Mouse (Mus musculus) layer of hippocampus, adult 18-20 months (tissue): ENCODE results near the gene Arcn1. TPM values are rescaled to one million over a fixed set of nuclear protein-coding genes. Genes with fewer than 3 reads are reported as not detected.

ENCODE experiments used
- DNase-seq, 2 experiments: peaks; one replicate each; pipeline ENCODE4 v3.0.0; 2022; ENCODE audit warnings: low spot score in 2 of 2
- total RNA-seq, 2 experiments: library from RNA; stranded (reverse); gene quantifications; 2 replicates each; pipeline ENCODE4 v1.2.3; 2021

The Arcn1 gene
- total RNA-seq, 2 experiments from 2014 or later: 97.1 to 103 TPM

DNA sequence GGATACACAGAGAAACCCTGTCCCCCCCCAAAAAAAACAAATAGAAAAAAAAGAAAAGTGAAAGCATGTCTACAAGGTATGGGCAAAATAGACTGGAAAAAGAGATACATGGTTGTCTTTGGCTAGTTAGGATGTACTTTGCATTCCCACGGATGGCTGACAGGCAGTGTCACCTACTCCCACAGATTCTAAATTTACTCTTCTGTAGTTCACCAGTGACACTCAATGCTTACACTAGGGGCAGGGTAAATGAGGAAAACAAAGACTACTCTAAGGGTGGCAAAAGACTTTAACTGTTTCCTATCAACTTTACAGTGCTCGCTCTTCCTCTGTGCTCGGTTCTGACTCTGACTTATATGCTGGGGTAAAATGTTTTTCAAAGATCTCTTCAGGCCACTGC lies 21.0 kb downstream of the Arcn1 start:
- no peak for DNase-seq

DNA sequence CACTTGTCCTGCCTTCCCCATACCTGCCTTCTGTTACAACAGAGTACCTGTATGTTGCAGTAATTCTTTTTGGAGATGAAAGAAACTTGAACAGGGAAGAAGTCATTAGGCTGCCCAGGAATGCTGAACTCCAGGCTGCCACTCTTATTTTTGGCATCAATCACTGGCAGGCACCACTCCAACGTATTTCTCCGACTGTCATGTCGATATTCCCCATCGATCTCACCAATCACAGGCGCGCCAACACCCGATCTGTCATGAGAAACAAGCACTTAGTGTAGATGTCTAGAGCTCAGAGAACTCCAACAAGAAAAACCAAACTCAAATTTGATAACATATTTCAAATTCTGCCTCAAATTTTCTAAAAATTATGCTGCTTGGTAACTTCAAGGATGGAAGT lies 22.3 kb downstream of the Arcn1 start:
- DNase-seq: no peak

DNA sequence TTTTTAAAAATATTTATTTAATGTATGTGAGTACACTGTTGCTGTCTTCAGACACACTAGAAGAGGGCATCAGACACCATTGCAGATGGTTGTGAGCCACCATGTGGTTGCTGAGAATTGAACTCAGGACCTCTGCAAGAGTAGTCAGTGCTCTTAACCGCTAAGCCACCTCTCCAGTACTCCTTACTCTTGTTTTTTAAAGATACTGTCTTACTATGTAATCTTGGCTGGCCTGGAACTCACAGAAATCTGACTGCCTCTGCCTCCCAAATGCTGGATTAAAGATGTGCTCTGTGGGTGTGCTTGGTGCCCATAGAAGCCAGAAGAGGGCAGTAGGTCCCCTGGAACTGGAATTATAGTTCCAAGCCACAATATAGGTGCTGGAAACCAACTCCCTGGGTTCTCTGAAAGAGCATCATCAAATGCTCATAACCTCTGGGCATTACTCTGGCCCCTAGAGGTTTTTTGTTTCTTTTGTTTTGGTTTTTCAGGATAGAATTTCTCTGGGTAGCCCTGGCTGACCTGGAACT lies 26.9 kb downstream of the Arcn1 start:
- DNase-seq: no peak

DNA sequence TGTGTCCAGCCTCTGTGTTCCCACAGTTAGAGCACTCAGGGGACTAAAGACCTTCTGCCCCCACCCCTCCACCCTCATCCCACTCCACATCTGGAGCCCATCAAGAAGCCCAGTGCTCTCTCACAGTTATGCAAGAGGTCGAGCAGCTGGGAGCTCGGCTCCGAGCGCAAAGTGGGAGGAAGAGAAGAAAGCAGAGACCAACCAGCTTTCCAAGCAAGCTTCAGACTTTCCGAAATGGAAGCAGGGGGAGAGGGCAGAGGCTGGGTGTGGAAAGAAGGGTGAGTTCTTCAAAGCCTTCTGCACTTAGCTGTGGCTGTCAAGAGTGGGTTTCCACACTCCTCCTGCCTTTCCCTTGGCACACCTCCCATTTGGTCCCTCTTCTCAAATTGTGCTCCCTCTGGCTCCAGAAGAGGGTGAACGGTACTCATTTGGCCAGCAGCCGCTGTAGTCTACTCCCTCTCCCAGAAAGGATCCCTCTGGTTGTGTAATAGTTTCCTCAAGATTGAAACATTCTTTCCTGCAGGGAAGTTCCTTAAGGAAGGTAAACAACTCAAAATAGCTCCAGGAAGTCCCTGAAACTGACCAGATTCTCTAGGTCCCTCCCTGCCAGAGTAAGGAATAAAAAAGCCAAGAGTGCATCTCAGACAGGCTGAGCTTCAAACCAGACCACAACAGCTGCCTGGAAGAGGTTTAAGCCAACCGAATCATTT lies 30.2 kb downstream of the Arcn1 start:
- no peak for DNase-seq

DNA sequence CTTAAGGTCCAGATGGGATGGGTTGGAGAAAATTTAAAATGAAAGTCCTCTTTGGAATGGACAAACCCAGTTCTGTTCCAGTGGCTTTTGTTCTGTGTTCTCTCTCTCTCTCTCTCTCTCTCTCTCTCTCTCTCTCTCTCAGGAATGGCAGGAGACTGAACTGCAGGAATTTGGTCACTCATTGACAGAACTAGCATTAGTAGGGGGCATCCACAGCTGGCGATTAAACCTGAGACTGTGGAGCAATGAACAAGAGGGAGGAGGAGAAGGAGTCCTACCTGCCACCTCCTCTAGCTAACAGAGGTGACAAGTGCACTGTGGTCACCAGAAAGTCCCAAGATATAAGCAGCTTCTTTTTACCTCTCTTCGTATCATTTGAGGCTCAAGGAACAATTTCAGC lies 31.3 kb downstream of the Arcn1 start:
- no peak for DNase-seq

DNA sequence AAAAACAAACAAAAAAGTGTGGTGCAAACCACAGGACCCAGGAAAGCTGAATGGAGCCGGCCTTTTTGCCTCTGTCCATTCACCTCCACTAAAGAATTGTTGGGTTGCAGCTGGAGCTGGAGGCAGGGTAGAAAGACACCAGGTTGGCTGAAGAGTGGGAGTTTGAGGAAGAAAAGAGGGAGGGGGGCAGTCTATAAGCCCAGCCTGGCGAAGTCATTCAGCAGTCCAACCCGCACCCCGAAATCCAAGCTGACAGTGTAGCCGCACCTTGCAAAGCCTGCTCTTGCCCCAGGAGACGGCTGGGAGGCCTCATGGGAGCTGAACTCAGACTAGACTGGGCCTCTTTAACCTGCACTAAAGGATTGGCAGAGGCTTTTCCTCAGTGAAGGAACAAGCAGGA lies 31.8 kb downstream of the Arcn1 start:
- no peak for DNase-seq

DNA sequence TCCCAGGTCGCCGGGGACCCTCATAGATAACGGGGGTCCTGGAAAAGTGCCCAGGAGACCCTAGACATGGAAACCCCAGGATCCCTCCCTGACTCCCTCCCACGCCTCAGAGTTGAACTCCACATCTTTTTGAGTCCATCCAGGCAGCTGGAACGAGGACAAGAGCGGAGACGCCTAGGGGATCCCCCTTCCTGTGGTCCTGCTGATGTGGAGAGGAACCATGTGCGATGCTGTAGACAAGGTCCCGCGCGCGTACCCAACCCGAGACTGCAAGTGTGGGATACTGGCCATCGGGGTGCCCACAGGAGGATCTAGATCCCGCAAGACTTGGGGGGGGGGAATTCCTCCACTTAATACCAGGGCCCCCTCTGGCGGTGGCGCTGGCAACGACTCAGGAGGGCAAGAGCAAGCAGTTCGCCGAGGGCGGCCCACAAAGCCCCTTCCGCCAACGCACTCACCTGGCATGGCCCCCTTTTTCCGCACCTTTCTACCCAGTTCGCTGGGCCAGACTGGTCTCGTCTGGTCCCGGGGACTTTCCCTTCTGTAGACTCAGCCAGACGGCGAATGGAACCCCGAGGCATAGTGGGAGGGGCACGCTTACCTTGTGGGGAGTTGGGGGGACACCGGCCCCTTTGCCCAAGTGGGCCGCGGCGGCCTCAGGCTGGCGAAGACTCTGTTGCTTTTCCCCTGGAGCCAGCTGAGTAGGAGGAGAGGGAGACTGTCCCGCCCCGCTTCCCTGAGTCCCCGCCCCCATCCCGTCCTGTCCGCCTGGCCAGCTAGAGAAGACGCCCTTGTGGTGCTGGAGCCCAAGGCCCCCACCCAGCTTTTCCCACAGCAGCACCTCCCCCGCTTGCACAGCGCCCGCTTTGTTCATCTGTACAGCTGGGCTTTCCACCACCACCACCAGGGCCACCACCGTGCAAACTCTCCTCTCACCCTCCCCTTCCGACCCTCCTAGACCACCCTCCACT lies 32.8 kb downstream of the Arcn1 start, which contains the start of gene Phldb1:
Phldb1 (minus strand) TSS at position 675 of the 971 bp plus-strand sequence.
- DNase-seq: peak in 1 of 2 experiments; percentile 62

DNA sequence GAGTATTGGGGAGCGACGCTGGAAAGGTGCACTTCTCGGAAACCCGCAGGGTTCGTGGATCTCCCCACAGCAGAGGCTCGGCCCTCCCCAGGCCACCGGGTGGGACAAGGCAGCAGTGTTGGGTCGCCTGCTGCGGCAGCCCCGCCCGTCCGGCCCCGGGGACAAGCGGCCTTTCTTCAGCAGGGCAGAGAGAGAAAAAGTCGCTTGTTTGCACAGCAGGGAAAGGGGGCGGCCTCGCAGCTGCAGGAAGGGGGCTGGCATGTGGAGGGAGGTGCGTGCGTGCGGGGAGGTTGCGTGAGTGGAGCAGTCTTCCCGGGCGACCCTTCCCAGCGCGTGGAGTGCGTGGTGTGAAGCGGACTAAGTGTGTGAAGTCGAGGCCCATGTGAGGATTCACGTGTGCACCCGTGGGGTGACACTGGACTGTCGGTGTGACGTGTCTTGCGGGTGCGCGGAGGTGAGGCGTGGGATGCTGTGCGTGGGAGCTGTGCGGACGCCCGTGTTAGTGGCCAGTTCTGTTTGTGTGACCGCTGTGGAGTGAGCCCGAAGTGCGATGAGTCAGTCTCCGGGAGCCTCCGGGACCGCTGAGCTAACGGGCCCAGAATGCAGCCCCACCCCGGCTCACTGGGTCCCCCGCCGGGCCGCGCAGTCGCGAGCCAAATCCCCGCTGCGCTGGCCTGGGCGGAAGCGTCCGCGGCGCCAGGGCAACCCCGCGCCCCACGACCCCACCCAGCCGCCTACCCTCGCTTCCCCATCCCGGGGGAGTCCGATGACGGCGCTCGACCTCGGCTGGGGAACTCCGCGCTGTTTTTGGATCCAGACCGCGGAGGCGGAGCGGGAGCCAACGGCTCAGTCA lies 33.7 kb downstream of the Arcn1 start:
- peak in 1 of 2 experiments; percentile 46 for DNase-seq

DNA sequence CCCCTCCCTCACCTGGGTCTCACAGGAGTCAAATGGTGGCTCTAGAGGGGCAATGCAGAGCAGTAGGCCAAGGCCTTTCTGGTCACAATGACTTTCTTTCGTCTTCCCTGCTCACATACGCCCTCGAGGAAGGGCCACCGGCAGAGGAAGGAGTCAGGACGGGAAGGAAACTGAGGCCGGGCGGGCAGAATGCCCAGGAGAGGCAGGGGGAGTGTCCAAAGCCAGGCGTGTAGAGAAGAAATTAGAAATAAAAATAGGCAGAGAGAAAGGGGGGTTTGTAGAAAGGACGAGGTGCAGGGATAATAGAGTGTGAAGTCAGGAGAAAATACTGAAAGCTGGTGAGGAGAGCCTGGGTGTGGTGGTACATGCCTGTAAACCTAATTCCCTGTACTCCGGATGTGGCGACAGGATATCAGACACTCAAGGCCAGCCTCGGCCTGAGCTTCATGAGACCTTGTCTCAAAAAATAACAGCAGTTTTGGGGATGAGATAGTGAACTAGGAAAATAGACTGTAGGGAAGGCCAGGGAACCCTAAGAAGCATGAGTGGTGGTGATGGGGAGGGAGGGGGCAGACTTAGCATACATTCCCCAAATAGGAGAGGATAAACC lies 34.6 kb downstream of the Arcn1 start:
- no peak for DNase-seq

DNA sequence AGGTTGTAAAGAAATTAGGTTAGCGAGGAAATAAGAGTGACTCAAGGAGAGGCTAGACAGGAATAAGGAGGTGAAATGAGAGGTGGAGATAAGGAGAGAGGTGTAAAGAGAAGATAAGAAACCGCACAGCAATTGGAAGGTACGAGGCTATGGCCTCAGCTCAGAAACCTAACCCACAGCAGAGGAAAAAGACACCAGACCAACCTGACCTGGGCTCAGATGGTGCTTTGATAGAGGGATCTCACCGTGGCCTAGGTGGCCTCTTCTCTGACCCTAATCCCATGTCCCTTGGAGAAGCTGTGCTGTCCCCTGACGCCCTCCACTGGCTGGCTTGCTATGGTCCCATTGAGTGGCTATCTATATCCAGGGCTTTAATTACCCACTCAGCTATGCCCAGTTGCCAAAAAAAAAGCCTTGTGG lies 35.5 kb downstream of the Arcn1 start:
- no peak for DNase-seq

DNA sequence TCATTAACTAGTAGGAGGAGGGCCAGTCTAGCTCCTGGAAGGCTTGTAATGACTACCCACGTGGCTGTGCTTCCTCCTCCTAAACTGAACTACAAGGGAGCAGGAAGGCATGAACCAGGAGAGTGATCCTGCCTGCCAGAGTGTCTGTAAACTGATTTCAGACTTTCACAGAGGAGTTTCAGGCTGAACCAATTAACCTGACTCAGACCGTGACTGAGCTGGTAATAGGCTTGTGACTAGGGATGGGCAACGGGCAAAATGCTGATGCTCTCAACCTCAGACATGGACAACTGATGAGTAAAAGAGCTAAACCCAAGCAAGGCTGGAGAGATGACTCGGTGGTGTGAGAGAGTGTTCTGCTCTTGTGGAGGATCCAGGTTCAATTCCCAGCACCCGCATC lies 40.2 kb downstream of the Arcn1 start:
- DNase-seq: no peak

DNA sequence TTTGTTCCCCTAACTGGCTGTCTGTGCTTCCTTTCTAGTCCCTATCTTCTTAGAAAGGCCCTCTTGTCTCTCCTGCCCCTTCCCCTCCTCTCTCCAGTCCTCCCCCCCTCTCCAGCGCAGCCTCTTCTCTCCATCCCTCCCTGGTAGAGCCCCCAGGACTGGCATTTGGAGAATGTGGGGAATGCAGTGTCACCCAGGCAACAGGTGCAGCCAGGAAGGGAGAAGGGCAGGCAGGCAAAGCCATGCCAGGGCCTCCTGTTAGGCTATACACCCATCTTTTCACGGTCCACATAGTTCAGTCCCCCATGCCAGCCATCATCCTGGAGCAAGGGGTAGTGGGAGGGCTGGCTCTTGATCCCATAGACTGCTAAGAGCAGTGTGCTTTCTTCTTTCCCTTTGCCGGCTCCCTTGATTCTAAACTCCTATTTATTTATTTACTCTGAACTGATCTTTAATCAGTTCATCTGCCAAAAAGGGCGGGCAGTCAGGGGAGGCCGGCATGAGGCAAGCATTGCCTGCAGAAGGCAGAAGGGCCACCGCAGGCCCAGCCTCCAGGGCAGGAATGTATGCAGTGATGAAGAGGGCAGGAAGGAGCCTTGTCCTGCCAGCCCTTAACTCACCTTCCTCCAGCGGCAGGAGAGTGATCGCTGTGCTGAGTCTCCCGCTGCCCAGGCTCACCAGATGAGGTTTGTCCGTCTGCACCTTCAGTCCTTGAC lies 41.1 kb downstream of the Arcn1 start:
- no peak for DNase-seq

DNA sequence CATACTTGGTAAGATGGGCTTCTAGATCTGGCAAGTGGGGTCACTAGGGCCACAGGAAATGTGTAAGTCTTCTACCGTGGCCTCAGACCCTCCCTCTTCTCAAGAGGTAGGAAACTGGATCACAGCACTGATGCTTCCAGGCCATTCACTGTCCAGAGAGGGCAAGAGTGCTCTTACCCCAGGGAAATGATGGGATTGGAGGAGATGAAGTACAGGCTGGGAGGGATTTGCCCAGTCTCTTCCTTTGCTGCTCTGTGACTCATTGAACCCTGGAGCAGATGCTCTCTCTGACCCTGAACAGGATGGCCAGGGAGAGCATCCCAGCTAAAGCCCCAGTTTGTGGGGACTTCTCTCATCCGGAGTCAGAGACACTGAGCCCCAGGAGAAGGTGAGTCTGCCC lies 43.0 kb downstream of the Arcn1 start:
- DNase-seq: no peak

DNA sequence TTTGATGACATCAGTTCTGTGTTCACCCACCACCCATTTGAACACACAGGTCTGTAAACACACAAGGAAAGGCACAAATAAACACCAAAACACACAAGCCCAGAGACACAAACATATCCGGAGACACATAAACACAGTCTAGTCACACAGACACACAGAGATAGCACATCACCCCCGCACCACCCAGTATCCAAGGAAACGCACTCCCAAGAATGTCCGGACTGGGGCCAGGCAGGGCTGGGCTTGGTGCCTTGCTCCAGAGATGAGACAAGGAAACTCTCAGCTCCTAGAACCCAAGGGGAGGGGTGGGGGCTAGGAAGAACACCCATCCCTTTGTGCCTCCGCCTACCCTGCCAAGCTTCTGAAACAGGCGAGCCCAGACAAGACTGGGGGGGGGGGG lies 43.4 kb downstream of the Arcn1 start:
- DNase-seq: peak in 1 of 2 experiments; percentile 67

DNA sequence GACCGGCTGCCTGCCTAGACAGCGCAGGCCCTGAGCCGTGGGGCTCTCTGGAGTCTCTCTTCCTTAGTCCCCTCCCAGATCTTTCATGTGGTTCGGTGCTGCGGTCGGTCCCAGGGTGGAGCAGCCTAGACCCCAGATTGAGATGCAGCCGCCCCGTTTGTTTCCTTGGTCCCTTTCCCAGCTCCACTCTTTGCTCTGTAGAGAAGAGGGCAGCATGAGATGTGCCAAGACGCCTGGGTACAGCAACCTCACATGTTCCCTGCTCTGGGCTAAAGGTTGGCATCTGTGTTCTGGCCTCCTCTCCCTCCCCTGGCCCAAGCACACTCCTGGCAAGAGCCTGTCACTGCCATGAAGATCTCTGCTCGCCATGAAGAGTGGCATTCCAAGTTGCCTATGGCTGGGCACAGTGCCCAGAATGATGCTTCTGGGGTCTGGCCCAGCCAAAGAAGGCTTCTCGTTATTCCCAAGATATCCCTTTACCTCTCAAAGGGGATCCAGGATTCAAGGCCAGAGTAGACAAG lies 44.1 kb downstream of the Arcn1 start:
- DNase-seq: no peak

DNA sequence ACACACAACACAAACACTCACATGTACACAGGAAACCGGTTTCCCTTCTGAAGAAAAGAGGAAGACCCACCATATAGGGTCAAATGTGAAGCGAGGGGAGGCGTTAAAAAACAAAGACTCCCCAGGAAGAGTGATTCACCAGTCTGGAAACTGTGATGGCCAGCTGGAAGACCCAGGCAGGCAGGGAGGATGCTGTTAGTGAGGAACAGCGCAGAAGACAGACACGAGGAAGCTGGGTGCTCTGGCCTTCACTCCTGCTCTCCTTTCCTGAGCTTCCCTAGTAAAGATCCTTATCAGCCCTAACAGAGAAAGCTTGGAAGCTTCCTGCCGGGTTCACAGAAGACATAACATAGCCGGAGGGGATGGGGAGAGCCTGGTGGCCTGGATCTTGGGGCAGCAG lies 44.6 kb downstream of the Arcn1 start:
- no peak for DNase-seq

DNA sequence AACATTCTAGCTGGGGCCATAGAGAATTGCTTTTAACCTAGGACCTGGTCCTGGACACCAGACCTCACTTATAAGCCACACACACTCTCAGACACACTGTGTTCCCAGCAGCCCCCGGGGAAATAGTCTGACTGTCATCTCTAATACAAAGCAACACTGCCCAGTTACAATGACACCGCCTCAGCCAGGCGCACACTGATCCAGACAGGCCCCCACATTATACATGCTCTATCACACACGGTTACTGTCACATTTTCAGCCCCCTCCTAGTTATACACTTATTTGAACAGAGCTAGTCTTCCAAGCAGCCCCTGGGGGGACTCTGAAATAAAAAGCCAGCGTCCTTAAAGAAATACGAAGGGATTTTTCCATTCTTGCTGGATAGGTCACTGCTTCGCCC lies 45.1 kb downstream of the Arcn1 start:
- no peak for DNase-seq

DNA sequence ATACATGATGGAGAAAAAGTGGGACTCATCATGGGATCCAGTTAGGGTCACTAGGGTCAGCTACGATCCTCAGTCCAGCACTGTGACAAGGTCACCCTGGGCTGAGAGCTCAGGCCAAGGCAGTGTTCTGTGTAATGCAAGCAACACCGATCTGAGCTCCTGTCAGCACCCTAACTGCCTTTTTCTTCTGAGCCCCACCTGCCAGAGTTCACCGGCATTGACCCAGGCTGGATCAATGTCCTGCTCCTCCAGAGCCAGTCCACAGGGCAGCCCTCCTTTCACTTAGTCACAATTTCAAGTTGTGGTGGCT lies 45.8 kb downstream of the Arcn1 start:
- DNase-seq: no peak

DNA sequence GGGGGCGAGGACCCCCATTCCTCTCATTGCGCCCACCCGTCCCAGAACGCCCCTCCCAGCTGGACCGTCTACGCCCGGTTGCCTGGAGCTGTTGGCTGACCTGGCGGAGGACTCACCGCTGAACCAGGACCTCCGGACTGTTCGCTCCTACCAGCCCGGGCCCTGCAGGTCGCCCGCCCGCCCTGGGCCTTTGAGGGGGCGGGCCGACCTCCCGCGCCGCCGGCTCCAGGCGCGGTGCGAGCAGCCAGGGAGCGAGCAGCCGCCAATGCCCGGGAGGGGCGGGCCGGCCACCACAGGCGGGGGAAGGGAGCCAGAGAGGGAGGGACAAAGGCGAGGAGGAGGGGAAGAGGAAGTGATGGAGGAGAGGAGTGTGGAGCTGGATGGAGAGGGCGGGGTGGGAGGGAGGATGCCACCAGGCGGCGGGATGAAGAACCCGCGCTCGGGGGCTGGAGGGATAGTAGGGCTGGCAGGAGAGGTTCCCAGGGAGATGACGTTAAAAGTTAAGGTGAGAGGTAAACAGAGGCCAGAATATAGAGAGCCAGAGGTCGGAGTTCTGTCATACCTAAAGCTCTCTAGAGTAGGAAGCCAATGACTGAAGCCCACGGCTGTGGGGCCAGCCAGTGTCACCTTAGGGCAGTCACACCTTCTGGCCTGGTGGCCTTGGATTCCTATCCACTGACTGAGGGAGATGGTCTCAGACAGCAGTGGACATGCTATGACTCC lies 46.3 kb downstream of the Arcn1 start:
- DNase-seq: peak; percentile 84 to 85
